Mouse (Mus musculus): ENCODE measurements around the gene Emx1.
"Not testable (repeated sequence)": the region's sequence is repeated elsewhere in the genome, so short reads cannot be mapped to it uniquely, and the experiment has no call there.

Gene Emx1

GRCm38 (mm10) chr6:85187340-85188211 lies at the start of gene Emx1:
Gene Emx1 (plus strand): TSS chr6:85187438.
- peak; percentile 25 to 56 for DNase-seq

- no peak for DNase-seq
Observed at GRCm38 (mm10) chr6:85139534-85139933, 47.7 kb upstream of the Emx1 start.

GRCm38 (mm10) chr6:85141013-85141412 lies 46.2 kb upstream of the Emx1 start:
- peak; percentile 57 to 73 for DNase-seq

- no peak for DNase-seq
Observed at GRCm38 (mm10) chr6:85144466-85144865, 42.8 kb upstream of the Emx1 start.

GRCm38 (mm10) chr6:85147636-85148035 lies 39.6 kb upstream of the Emx1 start:
- DNase-seq = no peak

- no peak for DNase-seq
Observed at GRCm38 (mm10) chr6:85150386-85150785, 36.9 kb upstream of the Emx1 start.

- DNase-seq = peak; percentile 74 to 83
Observed at GRCm38 (mm10) chr6:85153970-85154540, 33.2 kb upstream of the Emx1 start.

GRCm38 (mm10) chr6:85154861-85155528 lies 32.2 kb upstream of the Emx1 start:
- DNase-seq = peak; percentile 47 to 48

GRCm38 (mm10) chr6:85156551-85156950 lies 30.7 kb upstream of the Emx1 start:
- DNase-seq = not testable (repeated sequence)

GRCm38 (mm10) chr6:85158040-85158804 lies 29.0 kb upstream of the Emx1 start:
- peak in 1 of 2 experiments; percentile 13 for DNase-seq

- peak; percentile 14 to 25 for DNase-seq
Observed at GRCm38 (mm10) chr6:85159092-85159760, 28.0 kb upstream of the Emx1 start.

GRCm38 (mm10) chr6:85160201-85160923 lies 26.9 kb upstream of the Emx1 start:
- peak; percentile 39 to 56 for DNase-seq

- DNase-seq = no peak
Observed at GRCm38 (mm10) chr6:85165440-85165921, 21.8 kb upstream of the Emx1 start.

GRCm38 (mm10) chr6:85179569-85179968 lies 7.7 kb upstream of the Emx1 start:
- DNase-seq = no peak

GRCm38 (mm10) chr6:85180036-85180435 lies 7.2 kb upstream of the Emx1 start:
- no peak for DNase-seq

GRCm38 (mm10) chr6:85183951-85184350 lies 3.3 kb upstream of the Emx1 start:
- DNase-seq = no peak

GRCm38 (mm10) chr6:85186033-85186743 lies 1.1 kb upstream of the Emx1 start:
- no peak for DNase-seq

GRCm38 (mm10) chr6:85186744-85187059 lies 536 bp upstream of the Emx1 start:
- no peak for DNase-seq

GRCm38 (mm10) chr6:85188256-85189110 lies 1.2 kb downstream of the Emx1 start:
- DNase-seq = no peak

- DNase-seq = no peak
Observed at GRCm38 (mm10) chr6:85189361-85189760, 2.1 kb downstream of the Emx1 start.
